Mouse (Mus musculus): ENCODE measurements around the gene Ube2v1.

DNA sequence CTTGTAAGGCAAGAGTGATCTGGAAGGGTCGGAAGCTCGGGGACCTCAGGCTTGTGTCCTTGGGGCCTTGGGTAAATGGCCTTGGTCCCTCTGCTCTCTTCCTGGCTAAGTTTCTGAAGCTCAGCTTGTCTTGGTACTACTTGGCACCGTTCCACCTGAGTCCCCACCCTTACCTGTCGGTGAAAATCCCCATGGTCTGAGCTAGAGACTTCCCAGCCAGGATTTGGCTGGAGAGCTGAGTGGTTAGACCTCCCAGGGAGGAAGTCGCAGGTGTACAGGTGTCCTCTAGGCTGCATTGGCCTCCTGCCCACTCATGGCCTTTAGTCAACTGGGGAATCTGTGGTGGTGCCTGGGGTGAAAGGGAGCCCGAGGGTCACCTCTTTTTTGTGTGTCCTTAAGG lies 61.1 kb downstream of the Ube2v1 start:
- TF ChIP-seq CTCF (IDR thresholded peaks at IDR 0.05; ENCODE audit: borderline replicate concordance, insufficient read depth, low read length), result no peak
- TF ChIP-seq POLR2A (IDR thresholded peaks at IDR 0.05; ENCODE audit: low read depth, low read length), result no peak

Data from embryonic fibroblast, embryonic 13.5 days (primary cell).